Mouse (Mus musculus): ENCODE data around the gene 1700025C18Rik. TPM values are rescaled to one million over a fixed set of nuclear protein-coding genes. Genes with fewer than 3 reads are reported as not detected.

Gene 1700025C18Rik
- polyA plus RNA-seq, 1 experiment from 2014 or later, result not detected

- Histone ChIP-seq H3K4me2 (no peak overlapping the region), H3K4me3 (no peak overlapping the region), H3K4me1 (replicated peaks) (peaks cover 42% of the 10 kb centered on the region), H3K27me3 (peaks cover 91% of the 10 kb centered on the region), H3K9ac (no peak overlapping the region), H3K9me3 (no peaks in the 10 kb centered on the region), H3K36me3 (no peaks in the 10 kb centered on the region), H3K27ac (replicated peaks) (no peak overlapping the region; the same call in 1 of the 2 replicates)
- 40% methylated on average over 16 of the region's 16 CpGs for WGBS
- ATAC-seq (ENCODE audit: low read depth), result peak; percentile 55; the same call in 1 of the 2 replicates
Measured at GRCm38 (mm10) chr2:165105513-165106079, 15.0 kb upstream of the 1700025C18Rik start.

GRCm38 (mm10) chr2:165102920-165103319 is 12.4 kb upstream of the 1700025C18Rik start:
- no peak overlapping the region for H3K4me3 ChIP-seq
- peaks cover 48% of the 10 kb centered on the region for H3K4me1 ChIP-seq (replicated peaks)
- no peak overlapping the region for H3K4me2 ChIP-seq
- no peak overlapping the region for H3K27ac ChIP-seq (replicated peaks)
- H3K9me3 ChIP-seq, result no peaks in the 10 kb centered on the region
- H3K36me3 ChIP-seq, result no peaks in the 10 kb centered on the region
- ATAC-seq (ENCODE audit: low read depth), result no peak
- peaks cover 93% of the 10 kb centered on the region for H3K27me3 ChIP-seq
- H3K9ac ChIP-seq, result no peak overlapping the region
- WGBS, result 87% methylated on average over 3 of the region's 3 CpGs

- no peak for ATAC-seq (ENCODE audit: low read depth)
- 9% methylated on average over 6 of the region's 6 CpGs for WGBS
Measured at GRCm38 (mm10) chr2:165100749-165101148, 10.2 kb upstream of the 1700025C18Rik start.

GRCm38 (mm10) chr2:165098861-165099260 is 8.3 kb upstream of the 1700025C18Rik start:
- Histone ChIP-seq H3K27me3 (peaks cover 82% of the 10 kb centered on the region), H3K9ac (no peak overlapping the region), H3K9me3 (no peaks in the 10 kb centered on the region), H3K4me3 (no peak overlapping the region), H3K36me3 (no peaks in the 10 kb centered on the region), H3K4me2 (no peak overlapping the region), H3K4me1 (replicated peaks) (peaks cover 48% of the 10 kb centered on the region), H3K27ac (replicated peaks) (no peak overlapping the region)
- ATAC-seq (ENCODE audit: low read depth), result no peak
- WGBS, result 80% methylated on average over 3 of the region's 3 CpGs

More at GRCm38 (mm10) chr2:165100749-165101148, 10.2 kb upstream of the 1700025C18Rik start:
- H3K4me3 ChIP-seq, result no peak overlapping the region
- no peak overlapping the region for H3K9ac ChIP-seq
- no peak overlapping the region for H3K27ac ChIP-seq (replicated peaks)
- H3K27me3 ChIP-seq, result peaks cover 95% of the 10 kb centered on the region
- peaks cover 44% of the 10 kb centered on the region for H3K4me1 ChIP-seq (replicated peaks)
- H3K9me3 ChIP-seq, result no peaks in the 10 kb centered on the region
- no peaks in the 10 kb centered on the region for H3K36me3 ChIP-seq
- H3K4me2 ChIP-seq, result no peak overlapping the region

GRCm38 (mm10) chr2:165096367-165096766 is 5.8 kb upstream of the 1700025C18Rik start:
- H3K36me3 ChIP-seq, result no peaks in the 10 kb centered on the region
- H3K9me3 ChIP-seq, result no peaks in the 10 kb centered on the region
- H3K4me3 ChIP-seq, result no peak overlapping the region
- H3K9ac ChIP-seq, result peak overlapping the region; percentile 32; the same call in 1 of the 2 replicates
- WGBS, result 9% methylated on average over 10 of the region's 10 CpGs
- peak overlapping the region; percentile 72 for H3K27ac ChIP-seq (replicated peaks)
- H3K4me2 ChIP-seq, result no peak overlapping the region
- peak; percentile 51 for ATAC-seq (ENCODE audit: low read depth)
- H3K27me3 ChIP-seq, result peaks cover 61% of the 10 kb centered on the region
- peaks cover 51% of the 10 kb centered on the region for H3K4me1 ChIP-seq (replicated peaks)

- H3K36me3 ChIP-seq, result no peaks in the 10 kb centered on the region
- no peak overlapping the region for H3K4me2 ChIP-seq
- H3K9me3 ChIP-seq, result no peaks in the 10 kb centered on the region
- peaks cover 49% of the 10 kb centered on the region for H3K4me1 ChIP-seq (replicated peaks)
- H3K27ac ChIP-seq (replicated peaks), result no peak overlapping the region
- no peak overlapping the region for H3K4me3 ChIP-seq
- H3K9ac ChIP-seq, result no peak overlapping the region
- peaks cover 37% of the 10 kb centered on the region for H3K27me3 ChIP-seq
- ATAC-seq (ENCODE audit: low read depth), result no peak
- 63% methylated on average over 7 of the region's 7 CpGs for WGBS
Measured at GRCm38 (mm10) chr2:165092393-165092792, 1.8 kb upstream of the 1700025C18Rik start.

- whole genome bisulfite sequencing, result 73% methylated on average over 8 of the region's 8 CpGs
Measured at GRCm38 (mm10) chr2:165091433-165091965, 949 bp upstream of the 1700025C18Rik start.

GRCm38 (mm10) chr2:165089470-165089869 is 1.1 kb downstream of the 1700025C18Rik start:
- peaks cover 27% of the 10 kb centered on the region for H3K4me1 ChIP-seq (replicated peaks)
- peaks cover 23% of the 10 kb centered on the region for H3K27me3 ChIP-seq
- WGBS, result 27% methylated on average over 14 of the region's 14 CpGs
- 0 out of 2 replicates have a peak overlapping the region, but pooled peaks have one; percentile 38 for H3K9ac ChIP-seq
- no peaks in the 10 kb centered on the region for H3K36me3 ChIP-seq
- no peak overlapping the region for H3K4me2 ChIP-seq
- ATAC-seq (ENCODE audit: low read depth), result no peak
- no peaks in the 10 kb centered on the region for H3K9me3 ChIP-seq
- H3K27ac ChIP-seq (replicated peaks), result 0 out of 2 replicates have a peak overlapping the region, but pooled peaks have one; percentile 28
- no peak overlapping the region for H3K4me3 ChIP-seq

More at GRCm38 (mm10) chr2:165091433-165091965, 949 bp upstream of the 1700025C18Rik start:
- H3K4me1 ChIP-seq (replicated peaks), result peaks cover 42% of the 10 kb centered on the region
- no peaks in the 10 kb centered on the region for H3K36me3 ChIP-seq
- H3K4me3 ChIP-seq, result no peak overlapping the region
- peaks cover 29% of the 10 kb centered on the region for H3K27me3 ChIP-seq
- ATAC-seq (ENCODE audit: low read depth), result no peak
- no peaks in the 10 kb centered on the region for H3K9me3 ChIP-seq
- no peak overlapping the region for H3K9ac ChIP-seq
- H3K27ac ChIP-seq (replicated peaks), result no peak overlapping the region
- H3K4me2 ChIP-seq, result no peak overlapping the region

- no peaks in the 10 kb centered on the region for H3K36me3 ChIP-seq
- no peak overlapping the region for H3K9ac ChIP-seq
- no peak for ATAC-seq (ENCODE audit: low read depth)
- 68% methylated on average over 4 of the region's 4 CpGs for WGBS
- H3K27me3 ChIP-seq, result peaks cover 25% of the 10 kb centered on the region
- H3K4me2 ChIP-seq, result no peak overlapping the region
- H3K9me3 ChIP-seq, result no peaks in the 10 kb centered on the region
- no peak overlapping the region for H3K4me3 ChIP-seq
- peak overlapping the region; percentile 38 for H3K27ac ChIP-seq (replicated peaks)
- peaks cover 16% of the 10 kb centered on the region for H3K4me1 ChIP-seq (replicated peaks)
Measured at GRCm38 (mm10) chr2:165086634-165087033, 3.9 kb downstream of the 1700025C18Rik start.

GRCm38 (mm10) chr2:165081257-165081656 is 9.3 kb downstream of the 1700025C18Rik start:
- H3K9me3 ChIP-seq, result no peaks in the 10 kb centered on the region
- peaks cover 52% of the 10 kb centered on the region for H3K27me3 ChIP-seq
- H3K4me3 ChIP-seq, result no peak overlapping the region
- no peak overlapping the region for H3K27ac ChIP-seq (replicated peaks)
- peaks cover 32% of the 10 kb centered on the region for H3K4me1 ChIP-seq (replicated peaks)
- no peak overlapping the region for H3K9ac ChIP-seq
- no peaks in the 10 kb centered on the region for H3K36me3 ChIP-seq
- no peak for ATAC-seq (ENCODE audit: low read depth)
- H3K4me2 ChIP-seq, result no peak overlapping the region
- 45% methylated on average over 7 of the region's 7 CpGs for WGBS

GRCm38 (mm10) chr2:165080657-165081056 is 9.9 kb downstream of the 1700025C18Rik start:
- 30% methylated on average over 9 of the region's 9 CpGs for WGBS
- H3K4me2 ChIP-seq, result no peak overlapping the region
- peaks cover 58% of the 10 kb centered on the region for H3K27me3 ChIP-seq
- H3K4me3 ChIP-seq, result no peak overlapping the region
- H3K4me1 ChIP-seq (replicated peaks), result peaks cover 38% of the 10 kb centered on the region
- no peak for ATAC-seq (ENCODE audit: low read depth)
- H3K36me3 ChIP-seq, result no peaks in the 10 kb centered on the region
- H3K9me3 ChIP-seq, result no peaks in the 10 kb centered on the region
- no peak overlapping the region for H3K27ac ChIP-seq (replicated peaks)
- no peak overlapping the region for H3K9ac ChIP-seq

GRCm38 (mm10) chr2:165078605-165079004 is 11.9 kb downstream of the 1700025C18Rik start:
- Histone ChIP-seq H3K4me1 (replicated peaks) (peaks cover 41% of the 10 kb centered on the region), H3K36me3 (no peaks in the 10 kb centered on the region), H3K4me2 (no peak overlapping the region), H3K27me3 (peaks cover 69% of the 10 kb centered on the region), H3K9me3 (no peaks in the 10 kb centered on the region), H3K4me3 (no peak overlapping the region), H3K27ac (replicated peaks) (no peak overlapping the region), H3K9ac (no peak overlapping the region)
- ATAC-seq (ENCODE audit: low read depth), result no peak
- 18% methylated on average over 10 of the region's 10 CpGs for WGBS
